Mouse (Mus musculus): Measurements from ENCODE around the gene Ranbp3. TPM values are rescaled to one million over a fixed set of nuclear protein-coding genes. Genes with fewer than 3 reads are reported as not detected.
A peak's percentile ranks its signal among the peaks of the same experiment; 100 is the strongest.

The Ranbp3 gene
- polyA plus RNA-seq, 1 experiment: 48.7 TPM

- Histone ChIP-seq H3K36me3 (ENCODE audit: control insufficient read depth, insufficient read depth, low read length) (no peaks in the 10 kb centered on the region), H3K27ac (ENCODE audit: insufficient read depth, low read depth, low read length) (no peak overlapping the region), H3K4me1 (ENCODE audit: control insufficient read depth, insufficient read depth, low read length) (no peaks in the 10 kb centered on the region), H3K4me3 (ENCODE audit: insufficient read depth, low read depth, low read length) (no peak overlapping the region), H3K27me3 (replicated peaks; ENCODE audit: control insufficient read depth, insufficient read depth, low read length) (no peaks in the 10 kb centered on the region)
- TF ChIP-seq CTCF (conservative IDR thresholded peaks at IDR 0.05; ENCODE audit: insufficient read depth, insufficient read length, low read depth, low read length) (no peak), POLR2A (IDR thresholded peaks at IDR 0.05; ENCODE audit: low read depth, low read length) (no peak)
- WGBS: 33% methylated on average over 7 of the region's 7 CpGs
- no peak for DNase-seq
These were observed 54.0 kb downstream of the Ranbp3 start for GRCm38 (mm10) chr17:56727029-56727649.

- Histone ChIP-seq H3K4me3 (ENCODE audit: insufficient read depth, low read depth, low read length) (no peak overlapping the region), H3K4me1 (ENCODE audit: control insufficient read depth, insufficient read depth, low read length) (no peaks in the 10 kb centered on the region), H3K27me3 (replicated peaks; ENCODE audit: control insufficient read depth, insufficient read depth, low read length) (no peaks in the 10 kb centered on the region), H3K27ac (ENCODE audit: insufficient read depth, low read depth, low read length) (no peak overlapping the region), H3K36me3 (ENCODE audit: control insufficient read depth, insufficient read depth, low read length) (no peaks in the 10 kb centered on the region)
- TF ChIP-seq POLR2A (IDR thresholded peaks at IDR 0.05; ENCODE audit: low read depth, low read length) (no peak), CTCF (conservative IDR thresholded peaks at IDR 0.05; ENCODE audit: insufficient read depth, insufficient read length, low read depth, low read length) (no peak)
- no peak for DNase-seq
- WGBS: 24% methylated on average over 12 of the region's 12 CpGs
These were observed 54.6 kb downstream of the Ranbp3 start for GRCm38 (mm10) chr17:56727659-56728058.

- peak; percentile 39 for DNase-seq
- no peaks in the 10 kb centered on the region for H3K27me3 ChIP-seq (replicated peaks; ENCODE audit: control insufficient read depth, insufficient read depth, low read length)
- 14% methylated on average over 12 of the region's 12 CpGs for WGBS
- no peaks in the 10 kb centered on the region for H3K36me3 ChIP-seq (ENCODE audit: control insufficient read depth, insufficient read depth, low read length)
- H3K27ac ChIP-seq (ENCODE audit: insufficient read depth, low read depth, low read length): no peak overlapping the region
- no peaks in the 10 kb centered on the region for H3K4me1 ChIP-seq (ENCODE audit: control insufficient read depth, insufficient read depth, low read length)
- TF ChIP-seq POLR2A (IDR thresholded peaks at IDR 0.05; ENCODE audit: low read depth, low read length): no peak
- no peak for TF ChIP-seq CTCF (conservative IDR thresholded peaks at IDR 0.05; ENCODE audit: insufficient read depth, insufficient read length, low read depth, low read length)
- H3K4me3 ChIP-seq (ENCODE audit: insufficient read depth, low read depth, low read length): no peak overlapping the region
These were observed 55.0 kb downstream of the Ranbp3 start for GRCm38 (mm10) chr17:56728117-56728516.

GRCm38 (mm10) chr17:56729151-56729550, 56.1 kb downstream of the Ranbp3 start:
- Histone ChIP-seq H3K36me3 (ENCODE audit: control insufficient read depth, insufficient read depth, low read length) (no peaks in the 10 kb centered on the region), H3K27ac (ENCODE audit: insufficient read depth, low read depth, low read length) (no peak overlapping the region), H3K4me1 (ENCODE audit: control insufficient read depth, insufficient read depth, low read length) (no peaks in the 10 kb centered on the region), H3K4me3 (ENCODE audit: insufficient read depth, low read depth, low read length) (no peak overlapping the region), H3K27me3 (replicated peaks; ENCODE audit: control insufficient read depth, insufficient read depth, low read length) (no peaks in the 10 kb centered on the region)
- TF ChIP-seq CTCF (conservative IDR thresholded peaks at IDR 0.05; ENCODE audit: insufficient read depth, insufficient read length, low read depth, low read length) (no peak), POLR2A (IDR thresholded peaks at IDR 0.05; ENCODE audit: low read depth, low read length) (no peak)
- WGBS: 34% methylated on average over 6 of the region's 6 CpGs
- DNase-seq: peak; percentile 49

GRCm38 (mm10) chr17:56729656-56730055, 56.6 kb downstream of the Ranbp3 start:
- no peak for TF ChIP-seq POLR2A (IDR thresholded peaks at IDR 0.05; ENCODE audit: low read depth, low read length)
- TF ChIP-seq CTCF (conservative IDR thresholded peaks at IDR 0.05; ENCODE audit: insufficient read depth, insufficient read length, low read depth, low read length): no peak
- H3K27ac ChIP-seq (ENCODE audit: insufficient read depth, low read depth, low read length): no peak overlapping the region
- no peaks in the 10 kb centered on the region for H3K4me1 ChIP-seq (ENCODE audit: control insufficient read depth, insufficient read depth, low read length)
- H3K27me3 ChIP-seq (replicated peaks; ENCODE audit: control insufficient read depth, insufficient read depth, low read length): no peaks in the 10 kb centered on the region
- WGBS: 72% methylated on average over 2 of the region's 2 CpGs
- H3K4me3 ChIP-seq (ENCODE audit: insufficient read depth, low read depth, low read length): no peak overlapping the region
- no peak for DNase-seq
- no peaks in the 10 kb centered on the region for H3K36me3 ChIP-seq (ENCODE audit: control insufficient read depth, insufficient read depth, low read length)

GRCm38 (mm10) chr17:56736534-56736933, 63.4 kb downstream of the Ranbp3 start:
- no peak overlapping the region for H3K4me3 ChIP-seq (ENCODE audit: insufficient read depth, low read depth, low read length)
- H3K27ac ChIP-seq (ENCODE audit: insufficient read depth, low read depth, low read length): no peak overlapping the region
- WGBS: 45% methylated on average over 8 of the region's 8 CpGs
- H3K36me3 ChIP-seq (ENCODE audit: control insufficient read depth, insufficient read depth, low read length): no peaks in the 10 kb centered on the region
- TF ChIP-seq CTCF (conservative IDR thresholded peaks at IDR 0.05; ENCODE audit: insufficient read depth, insufficient read length, low read depth, low read length) (peak; percentile 37), POLR2A (IDR thresholded peaks at IDR 0.05; ENCODE audit: low read depth, low read length) (no peak)
- H3K27me3 ChIP-seq (replicated peaks; ENCODE audit: control insufficient read depth, insufficient read depth, low read length): no peaks in the 10 kb centered on the region
- no peaks in the 10 kb centered on the region for H3K4me1 ChIP-seq (ENCODE audit: control insufficient read depth, insufficient read depth, low read length)
- no peak for DNase-seq

- no peak for DNase-seq
- H3K27me3 ChIP-seq (replicated peaks; ENCODE audit: control insufficient read depth, insufficient read depth, low read length): no peaks in the 10 kb centered on the region
- H3K36me3 ChIP-seq (ENCODE audit: control insufficient read depth, insufficient read depth, low read length): no peaks in the 10 kb centered on the region
- no peak overlapping the region for H3K27ac ChIP-seq (ENCODE audit: insufficient read depth, low read depth, low read length)
- no peaks in the 10 kb centered on the region for H3K4me1 ChIP-seq (ENCODE audit: control insufficient read depth, insufficient read depth, low read length)
- 81% methylated on average over 10 of the region's 10 CpGs for WGBS
- TF ChIP-seq POLR2A (IDR thresholded peaks at IDR 0.05; ENCODE audit: low read depth, low read length) (no peak), CTCF (conservative IDR thresholded peaks at IDR 0.05; ENCODE audit: insufficient read depth, insufficient read length, low read depth, low read length) (no peak)
- no peak overlapping the region for H3K4me3 ChIP-seq (ENCODE audit: insufficient read depth, low read depth, low read length)
These were observed 65.1 kb downstream of the Ranbp3 start for GRCm38 (mm10) chr17:56738221-56738620.

All from kidney, adult 2 months (tissue).